Mouse (Mus musculus) forebrain, embryonic 16.5 days (tissue): ENCODE results near the gene Mcrip1. TPM values are rescaled to one million over a fixed set of nuclear protein-coding genes. Genes with fewer than 3 reads are reported as not detected.

ENCODE experiments used
- ATAC-seq: fragments of 200-750 bp; cut with Nextera tagmentation; 2 replicates; pipeline ENCODE4 v1.8.0; 2017; ENCODE audit warnings: mild to moderate bottlenecking, moderate library complexity
- H3K27ac ChIP-seq: fragments of 300-500 bp; sonication (generic); 2 replicates; pipeline ENCODE4 v1.5.1; 2014; ENCODE audit warnings: low read length, control low read depth
- H3K27me3 ChIP-seq: fragments of 300-500 bp; sonication (generic); replicated peaks from 2 replicates; pipeline ENCODE4 v1.6.1; 2014; ENCODE audit warnings: low read length; ENCODE audit not compliant: control insufficient read depth, insufficient read depth
- H3K36me3 ChIP-seq: fragments of 300-500 bp; sonication (generic); 2 replicates; pipeline ENCODE4 v1.6.1; 2014; ENCODE audit not compliant: control insufficient read depth, insufficient read depth
- H3K4me1 ChIP-seq: fragments of 300-500 bp; sonication (generic); replicated peaks from 2 replicates; pipeline ENCODE4 v1.6.1; 2014; ENCODE audit warnings: low read length; ENCODE audit not compliant: control insufficient read depth, insufficient read depth
- H3K4me2 ChIP-seq: fragments of 300-500 bp; sonication (generic); 2 replicates; pipeline ENCODE4 v1.6.1; 2014; ENCODE audit warnings: mild to moderate bottlenecking, low read length, control low read depth
- H3K4me3 ChIP-seq: fragments of 300-500 bp; sonication (generic); replicated peaks from 2 replicates; pipeline ENCODE4 v1.5.1; 2014; ENCODE audit warnings: mild to moderate bottlenecking, low read length, control low read depth
- H3K9ac ChIP-seq: fragments of 300-500 bp; sonication (generic); replicated peaks from 2 replicates; pipeline ENCODE4 v1.6.1; 2014; ENCODE audit warnings: low read depth, low read length, control low read depth
- H3K9me3 ChIP-seq: fragments of 300-500 bp; sonication (generic); 2 replicates; pipeline ENCODE4 v1.6.1; 2016; ENCODE audit warnings: low read length; ENCODE audit not compliant: control insufficient read depth
- WGBS: fragments of 180-500 bp; shearing (Covaris S2); extraction: QIAGEN DNeasy Blood & Tissue Kit; methylation state at CpG from one replicate; pipeline ENCODE4 v1.1.7; 2014; 5-methylcytosine and 5-hydroxymethylcytosine counted together
- polyA plus RNA-seq: library from polyadenylated mRNA; unstranded; fragments of >200 nt; fragmentation: Nextera tagmentation; extraction: Ambion mirVana; gene quantifications from 2 replicates; pipeline ENCODE4 v1.2.1, GENCODE M21; 2015

Mcrip1 gene
- polyA plus RNA-seq, 1 experiment from 2014 or later = 241 TPM

GRCm38 (mm10) chr11:120510375-120511030 is 39.0 kb downstream of the Mcrip1 start:
- 3% methylated on average over 16 of the region's 16 CpGs for WGBS
- Histone ChIP-seq H3K27me3 (no peaks in the 10 kb centered on the region), H3K4me2 (peak overlapping the region; percentile 35), H3K27ac (no peak overlapping the region), H3K4me1 (peaks cover 2% of the 10 kb centered on the region; the same call in 1 of the 2 replicates), H3K9ac (peak overlapping the region; percentile 36), H3K4me3 (no peak overlapping the region), H3K36me3 (no peaks in the 10 kb centered on the region), H3K9me3 (no peaks in the 10 kb centered on the region)
- no peak for ATAC-seq

DNA sequence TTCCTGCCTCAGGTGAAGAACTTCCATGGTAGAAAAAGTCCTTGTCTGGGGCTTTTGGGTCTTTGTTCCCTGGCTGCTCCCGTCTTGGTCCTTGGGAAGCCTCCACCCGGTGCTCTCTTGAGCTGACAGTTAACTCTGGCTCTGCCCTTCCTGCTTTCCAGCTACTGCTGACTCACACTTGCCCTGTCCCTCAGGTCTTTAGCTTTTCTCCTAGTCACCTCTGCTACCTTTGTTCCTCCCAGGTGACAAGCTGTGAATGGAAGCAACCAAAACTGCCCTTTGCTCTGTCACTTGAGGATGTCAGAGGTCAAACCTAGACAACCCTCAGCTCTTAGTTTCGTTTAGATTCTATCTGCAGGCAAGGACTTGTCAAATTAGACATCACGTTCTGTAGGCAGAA is 39.6 kb downstream of the Mcrip1 start:
- no peak overlapping the region for H3K4me3 ChIP-seq
- H3K36me3 ChIP-seq = no peaks in the 10 kb centered on the region
- H3K4me1 ChIP-seq = peaks cover 2% of the 10 kb centered on the region; the same call in 1 of the 2 replicates
- H3K27me3 ChIP-seq = no peaks in the 10 kb centered on the region
- no peak overlapping the region for H3K4me2 ChIP-seq
- no peaks in the 10 kb centered on the region for H3K9me3 ChIP-seq
- WGBS = 30% methylated on average over 4 of the region's 4 CpGs
- no peak overlapping the region for H3K27ac ChIP-seq
- H3K9ac ChIP-seq = no peak overlapping the region
- ATAC-seq = no peak

GRCm38 (mm10) chr11:120508290-120508870 is 41.1 kb downstream of the Mcrip1 start:
- H3K36me3 ChIP-seq = no peaks in the 10 kb centered on the region
- H3K4me2 ChIP-seq = no peak overlapping the region
- no peak overlapping the region for H3K9ac ChIP-seq
- no peak overlapping the region for H3K27ac ChIP-seq
- no peaks in the 10 kb centered on the region for H3K9me3 ChIP-seq
- H3K4me1 ChIP-seq = peaks cover 2% of the 10 kb centered on the region; the same call in 1 of the 2 replicates
- WGBS = 84% methylated on average over 9 of the region's 9 CpGs
- no peaks in the 10 kb centered on the region for H3K27me3 ChIP-seq
- no peak for ATAC-seq
- H3K4me3 ChIP-seq = no peak overlapping the region

DNA sequence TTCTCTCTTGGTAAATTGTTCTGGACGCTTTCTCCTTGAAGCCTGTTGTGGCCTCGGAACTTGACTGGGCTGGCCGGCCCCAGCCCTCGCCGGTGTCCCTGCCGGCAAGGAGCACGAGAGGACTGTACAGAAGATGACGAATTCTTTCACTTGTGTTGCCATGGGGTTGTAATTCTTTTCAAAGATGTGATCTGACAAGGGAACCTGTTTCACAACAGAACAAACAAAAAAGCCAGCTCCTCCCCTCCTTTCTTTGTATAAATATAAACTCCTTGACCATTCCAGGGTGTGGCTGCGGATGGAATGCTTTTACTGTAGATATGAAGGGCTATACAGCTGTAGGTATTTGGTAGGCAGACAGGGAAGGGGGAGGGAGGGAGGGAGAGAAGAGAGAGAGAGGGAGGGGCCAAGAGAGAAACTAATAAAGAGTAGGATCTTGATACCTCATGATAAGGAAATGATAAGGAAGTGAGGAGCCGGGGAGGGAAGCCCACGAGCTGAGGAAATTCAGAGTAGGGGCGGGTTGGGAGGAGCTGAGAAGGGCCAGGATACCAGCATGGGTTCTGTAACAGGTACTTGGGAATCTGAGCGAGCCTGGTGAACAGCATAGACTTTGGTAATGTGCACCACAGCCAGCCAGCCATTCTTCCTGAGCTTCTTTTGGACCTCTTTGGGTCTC is 41.8 kb downstream of the Mcrip1 start:
- H3K9me3 ChIP-seq = no peaks in the 10 kb centered on the region
- no peaks in the 10 kb centered on the region for H3K27me3 ChIP-seq
- H3K4me3 ChIP-seq = no peak overlapping the region
- peaks cover 2% of the 10 kb centered on the region; the same call in 1 of the 2 replicates for H3K4me1 ChIP-seq
- H3K36me3 ChIP-seq = no peaks in the 10 kb centered on the region
- no peak for ATAC-seq
- no peak overlapping the region for H3K4me2 ChIP-seq
- 81% methylated on average over 13 of the region's 13 CpGs for WGBS
- H3K9ac ChIP-seq = no peak overlapping the region
- no peak overlapping the region for H3K27ac ChIP-seq

- Histone ChIP-seq H3K36me3 (no peaks in the 10 kb centered on the region), H3K4me2 (no peak overlapping the region), H3K27me3 (no peaks in the 10 kb centered on the region), H3K27ac (no peak overlapping the region), H3K4me1 (peaks cover 2% of the 10 kb centered on the region; the same call in 1 of the 2 replicates), H3K9me3 (no peaks in the 10 kb centered on the region), H3K9ac (no peak overlapping the region), H3K4me3 (no peak overlapping the region)
- WGBS = 60% methylated on average over 4 of the region's 4 CpGs
- ATAC-seq = no peak
Observed at GRCm38 (mm10) chr11:120506899-120507298, 42.6 kb downstream of the Mcrip1 start.

DNA sequence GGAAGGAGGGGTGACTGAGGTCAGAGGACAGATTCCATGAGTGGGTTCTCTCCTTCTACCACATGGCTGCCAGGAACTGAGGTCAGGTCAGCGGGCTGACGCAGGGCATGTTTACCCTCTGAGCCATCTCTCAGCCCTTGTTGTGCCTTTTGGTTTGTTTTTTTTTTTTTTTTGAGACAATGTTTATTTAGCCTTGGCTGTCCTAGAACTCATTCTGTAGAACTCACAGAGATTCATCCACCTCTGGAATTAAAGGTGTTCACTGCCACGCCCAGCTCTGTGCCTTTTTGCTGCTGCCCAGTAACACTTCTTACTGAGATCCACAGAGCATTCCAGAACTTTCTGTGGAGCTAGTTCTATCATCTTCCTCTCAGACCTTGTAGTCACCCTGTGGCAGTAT is 43.9 kb downstream of the Mcrip1 start:
- Histone ChIP-seq H3K4me1 (peaks cover under 1% of the 10 kb centered on the region; the same call in 1 of the 2 replicates), H3K9me3 (no peaks in the 10 kb centered on the region), H3K36me3 (no peaks in the 10 kb centered on the region), H3K27me3 (no peaks in the 10 kb centered on the region), H3K4me2 (no peak overlapping the region), H3K4me3 (no peak overlapping the region), H3K27ac (no peak overlapping the region), H3K9ac (no peak overlapping the region)
- WGBS = 95% methylated on average over 3 of the region's 3 CpGs
- ATAC-seq = no peak

GRCm38 (mm10) chr11:120501701-120502100 is 47.8 kb downstream of the Mcrip1 start:
- Histone ChIP-seq H3K27me3 (no peaks in the 10 kb centered on the region), H3K4me1 (no peaks in the 10 kb centered on the region), H3K27ac (no peak overlapping the region), H3K9me3 (no peaks in the 10 kb centered on the region), H3K9ac (no peak overlapping the region), H3K4me3 (no peak overlapping the region), H3K4me2 (no peak overlapping the region), H3K36me3 (0 out of 2 replicates have a peak, but pooled peaks cover 4% of the 10 kb centered on the region)
- 84% methylated on average over 4 of the region's 4 CpGs for WGBS
- ATAC-seq = no peak

GRCm38 (mm10) chr11:120501018-120501417 is 48.5 kb downstream of the Mcrip1 start:
- Histone ChIP-seq H3K9me3 (no peaks in the 10 kb centered on the region), H3K9ac (no peak overlapping the region), H3K27me3 (no peaks in the 10 kb centered on the region), H3K36me3 (0 out of 2 replicates have a peak, but pooled peaks cover 4% of the 10 kb centered on the region), H3K4me2 (no peak overlapping the region), H3K4me1 (no peaks in the 10 kb centered on the region), H3K27ac (no peak overlapping the region), H3K4me3 (no peak overlapping the region)
- WGBS = 73% methylated on average over 6 of the region's 6 CpGs
- no peak for ATAC-seq

DNA sequence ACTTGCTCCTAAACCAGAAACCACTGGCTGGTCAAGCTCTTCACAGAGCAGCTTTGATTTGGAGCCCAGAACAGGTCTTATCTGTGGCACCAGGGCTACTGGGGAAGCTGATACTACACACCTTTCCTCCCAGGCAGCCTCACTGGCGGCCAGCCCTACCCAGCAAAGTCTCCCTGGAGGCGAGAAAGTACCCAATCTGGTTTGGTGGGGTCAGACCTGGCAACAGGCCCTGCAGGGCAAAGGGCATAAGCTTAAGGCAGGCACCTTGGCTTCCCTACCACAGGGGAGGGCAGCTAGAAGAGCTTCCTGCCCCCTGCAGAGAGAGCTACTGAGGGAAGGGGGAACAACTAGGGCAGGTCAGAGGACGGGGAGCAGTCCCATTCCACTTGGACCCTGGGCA is 49.2 kb downstream of the Mcrip1 start:
- WGBS = 24% methylated on average over 3 of the region's 3 CpGs
- Histone ChIP-seq H3K4me2 (no peak overlapping the region), H3K9ac (no peak overlapping the region), H3K9me3 (no peaks in the 10 kb centered on the region), H3K4me3 (no peak overlapping the region), H3K27me3 (no peaks in the 10 kb centered on the region), H3K36me3 (0 out of 2 replicates have a peak, but pooled peaks cover 4% of the 10 kb centered on the region), H3K4me1 (no peaks in the 10 kb centered on the region), H3K27ac (no peak overlapping the region)
- no peak for ATAC-seq
